Mouse (Mus musculus) v-Abl transformed pro-B cells (cell line): ENCODE data around the gene Crk.

Source experiments
- in situ Hi-C, 2 experiments: fragments of 400-800 bp; cut with MboI; formaldehyde crosslinking; loops; one replicate each; pipeline ENCODE4 v1.15.1; 2025; ENCODE audit not compliant: unreplicated experiment in 2 of 2

The Crk gene

DNA sequence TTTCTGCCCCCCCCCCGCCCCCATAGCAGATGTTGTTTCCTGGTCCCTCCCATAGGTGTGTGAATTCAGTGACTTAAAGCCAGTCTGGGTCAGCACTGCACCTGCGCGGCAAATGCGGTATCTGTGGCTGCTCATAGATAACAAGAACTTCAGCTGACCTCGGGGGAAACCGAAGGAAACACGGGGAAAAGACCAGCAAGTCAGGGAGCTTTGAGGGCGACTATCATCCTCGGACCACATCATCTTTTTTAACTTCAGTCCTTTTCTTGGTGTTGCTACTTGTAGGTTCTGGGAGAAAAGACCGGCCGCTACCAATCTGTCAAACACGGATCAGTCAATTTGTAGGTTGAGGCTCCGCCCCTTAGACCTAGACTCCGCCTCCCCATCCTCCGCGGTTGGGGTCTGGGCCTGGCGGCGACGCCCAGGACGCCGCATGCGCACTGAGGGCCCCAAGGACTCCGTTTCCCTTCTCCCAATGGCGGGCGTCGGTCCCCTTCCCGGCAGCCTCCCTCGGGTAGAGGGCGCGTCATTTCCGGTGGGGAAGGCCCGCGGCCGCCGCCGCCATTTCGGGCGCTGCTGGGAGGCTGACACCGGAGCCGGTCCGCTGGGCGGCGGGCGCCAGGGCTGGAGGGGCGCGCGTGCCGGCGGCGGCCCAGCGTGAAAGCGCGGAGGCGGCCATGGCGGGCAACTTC is at the start of gene Crk:
TSS of gene Crk (plus strand) at position 513 of the 692 bp plus-strand sequence.
- in situ Hi-C loops = no loop called here

GRCm38 (mm10) chr11:75630098-75630497 is 49.0 kb upstream of the Crk start:
- in situ Hi-C loops = loop anchor here (5.0 kb wide), 2 partner anchors 37 to 103 kb away; no protein-coding TSS in a partner anchor

- in situ Hi-C loops = loop anchor here (5.0 kb wide), 2 partner anchors 37 to 103 kb away; no protein-coding TSS in a partner anchor
Observed at GRCm38 (mm10) chr11:75630645-75631229, 48.3 kb upstream of the Crk start, which contains the start of gene Inpp5k. Inpp5k (plus strand) TSS chr11:75630988.

GRCm38 (mm10) chr11:75631561-75632225 is 47.4 kb upstream of the Crk start:
- in situ Hi-C loops = loop anchor here (5.0 kb wide), 2 partner anchors 36 to 104 kb away; no protein-coding TSS in a partner anchor

GRCm38 (mm10) chr11:75632921-75633320 is 46.1 kb upstream of the Crk start:
- in situ Hi-C loops = loop anchor here (5.0 kb wide), 2 partner anchors 34 to 106 kb away; no protein-coding TSS in a partner anchor

DNA sequence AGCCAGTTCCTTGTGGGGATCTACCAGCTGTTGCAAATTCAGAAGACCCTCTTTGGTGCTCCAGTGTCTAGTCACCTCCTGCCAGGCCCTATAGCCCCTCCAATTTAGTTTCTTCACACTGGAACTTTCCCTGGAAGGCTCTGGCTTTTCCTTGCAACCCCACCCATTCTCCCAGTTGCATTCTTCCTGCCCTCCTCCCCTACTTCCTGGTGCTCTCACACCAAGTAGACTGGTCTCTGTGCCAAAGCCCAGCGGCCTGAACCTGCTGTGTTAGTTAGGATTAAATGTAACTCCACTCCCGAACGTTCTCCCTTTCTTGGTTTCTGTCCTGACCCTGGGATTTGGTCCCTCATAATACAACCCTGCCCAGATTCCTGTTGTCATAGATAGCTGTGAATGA is 44.3 kb upstream of the Crk start:
- in situ Hi-C loops = loop anchor here (5.0 kb wide), 2 partner anchors 32 to 108 kb away; no protein-coding TSS in a partner anchor

GRCm38 (mm10) chr11:75635315-75635714 is 43.7 kb upstream of the Crk start:
- in situ Hi-C loops = no loop called here

- in situ Hi-C loops = no loop called here
Observed at GRCm38 (mm10) chr11:75643323-75643722, 35.7 kb upstream of the Crk start.

- in situ Hi-C loops = no loop called here
Observed at GRCm38 (mm10) chr11:75644684-75645083, 34.4 kb upstream of the Crk start.

DNA sequence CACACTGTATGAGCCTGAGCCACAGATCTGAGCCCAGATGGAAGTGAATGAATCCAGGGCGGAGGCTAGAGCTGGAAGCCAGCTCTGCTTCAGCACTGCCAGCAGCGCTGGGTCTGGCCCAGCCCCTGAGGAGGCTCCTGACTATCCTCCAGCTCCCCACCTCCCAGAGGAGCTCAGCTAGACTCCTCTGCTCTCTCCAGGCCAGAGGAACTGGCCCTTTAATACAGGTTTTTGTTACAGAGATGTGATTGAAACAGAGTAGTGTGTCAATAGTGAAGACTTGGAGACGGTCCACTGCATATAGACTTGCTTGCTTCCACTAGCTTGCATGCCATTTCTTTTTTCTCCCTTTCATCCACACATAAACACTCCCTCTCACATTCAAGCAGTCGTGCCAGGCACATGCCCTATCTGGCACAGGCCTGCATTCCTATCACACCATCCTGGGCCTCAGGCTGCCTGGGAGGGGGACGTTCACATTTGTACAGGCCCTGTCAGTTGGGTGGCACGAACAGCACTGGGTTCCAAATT is 31.3 kb upstream of the Crk start:
- in situ Hi-C loops = no loop called here

DNA sequence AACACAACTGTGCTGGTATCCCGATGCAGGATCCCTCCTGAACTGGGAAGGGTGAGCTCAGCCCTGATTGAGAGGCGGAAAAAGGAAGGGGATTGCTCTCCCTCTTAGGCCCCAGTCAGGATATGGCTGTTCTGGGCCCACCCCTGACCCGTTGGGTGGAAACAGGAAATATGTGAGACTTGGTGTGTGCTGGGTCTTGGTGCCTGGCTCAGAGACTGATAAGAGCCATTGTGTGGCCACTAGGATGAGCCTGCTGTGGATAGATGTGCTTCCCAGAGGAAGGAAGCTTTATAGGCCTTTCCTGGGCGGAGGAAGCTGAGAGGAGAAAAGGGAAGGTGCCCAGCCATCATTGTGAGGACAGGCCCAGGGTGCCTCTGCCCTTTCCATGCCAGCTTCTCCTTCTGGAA is 29.9 kb upstream of the Crk start:
- in situ Hi-C loops = no loop called here

DNA sequence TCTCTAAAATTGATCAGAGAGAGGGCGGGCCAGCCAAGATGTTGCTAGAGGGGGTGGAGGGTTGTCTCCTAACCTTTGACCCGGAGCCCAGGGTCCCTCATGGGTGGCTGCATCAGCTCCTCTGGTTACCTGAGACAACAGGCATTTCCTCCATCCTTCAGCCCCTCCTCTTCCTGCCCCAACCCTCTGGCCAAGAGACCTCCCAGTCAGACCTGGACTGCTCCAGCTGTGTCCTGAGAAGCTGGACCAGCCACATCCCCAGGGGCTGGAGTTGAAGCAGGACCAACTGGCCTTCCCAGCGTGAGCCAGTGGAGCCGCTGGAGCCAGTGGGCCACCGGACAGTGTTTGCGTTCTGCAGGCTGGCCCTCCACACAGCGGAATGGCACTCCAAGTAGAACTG is 28.7 kb upstream of the Crk start, which contains the start of gene Myo1c:
TSS of gene Myo1c (plus strand) at position 194 of the 400 bp plus-strand sequence.
- in situ Hi-C loops = loop anchor here in 1 of 2 experiments (10.0 kb wide), 1 partner anchor 116 kb away; the partner anchor contains the start of gene Slc43a2

GRCm38 (mm10) chr11:75650958-75651425 is 28.1 kb upstream of the Crk start:
- in situ Hi-C loops = loop anchor here in 1 of 2 experiments (10.0 kb wide), 1 partner anchor 116 kb away; the partner anchor contains the start of gene Slc43a2

DNA sequence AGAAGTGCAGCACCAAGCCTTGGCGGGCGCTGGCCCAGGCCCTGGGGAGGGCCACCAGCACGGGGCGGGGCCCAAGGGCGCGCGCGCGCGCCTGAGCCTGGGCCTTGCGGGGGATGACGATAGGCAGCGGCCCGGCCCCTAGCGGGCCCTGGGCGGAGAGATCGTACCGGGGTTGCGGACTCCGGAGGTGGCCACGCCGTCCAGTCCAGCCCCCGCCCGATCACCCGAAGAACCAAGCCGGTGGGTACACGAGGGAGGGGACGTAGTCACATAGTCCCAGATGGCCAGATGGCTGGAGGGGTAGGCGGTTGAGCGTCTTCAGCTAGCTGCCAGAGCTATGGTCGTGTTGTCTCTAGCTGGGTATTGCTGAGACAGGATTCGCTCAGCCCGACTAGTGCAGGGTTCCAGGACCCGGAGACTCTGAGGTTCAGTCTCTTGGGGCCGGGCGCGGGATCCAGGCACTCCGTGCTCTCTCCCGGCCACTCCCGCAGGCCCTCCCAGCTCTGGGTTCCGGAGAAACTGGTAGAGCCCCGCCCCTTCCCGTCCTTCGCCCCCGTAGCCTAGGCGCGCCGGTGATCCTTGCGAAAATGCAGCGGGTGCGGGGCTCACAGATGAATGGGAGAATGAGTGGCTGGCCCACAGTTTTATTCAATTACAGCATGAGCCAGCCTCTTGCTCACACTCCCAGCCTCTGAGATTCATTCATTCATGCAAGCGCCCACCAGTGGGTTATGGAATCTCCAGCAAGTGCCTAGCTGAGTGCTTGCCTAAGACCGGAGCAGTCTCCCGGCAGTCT is 27.4 kb upstream of the Crk start:
- in situ Hi-C loops = loop anchor here in 1 of 2 experiments (10.0 kb wide), 1 partner anchor 117 kb away; the partner anchor contains the start of gene Slc43a2

GRCm38 (mm10) chr11:75652222-75652941 is 26.7 kb upstream of the Crk start:
- in situ Hi-C loops = loop anchor here in 1 of 2 experiments (10.0 kb wide), 1 partner anchor 118 kb away; the partner anchor contains the start of gene Slc43a2

DNA sequence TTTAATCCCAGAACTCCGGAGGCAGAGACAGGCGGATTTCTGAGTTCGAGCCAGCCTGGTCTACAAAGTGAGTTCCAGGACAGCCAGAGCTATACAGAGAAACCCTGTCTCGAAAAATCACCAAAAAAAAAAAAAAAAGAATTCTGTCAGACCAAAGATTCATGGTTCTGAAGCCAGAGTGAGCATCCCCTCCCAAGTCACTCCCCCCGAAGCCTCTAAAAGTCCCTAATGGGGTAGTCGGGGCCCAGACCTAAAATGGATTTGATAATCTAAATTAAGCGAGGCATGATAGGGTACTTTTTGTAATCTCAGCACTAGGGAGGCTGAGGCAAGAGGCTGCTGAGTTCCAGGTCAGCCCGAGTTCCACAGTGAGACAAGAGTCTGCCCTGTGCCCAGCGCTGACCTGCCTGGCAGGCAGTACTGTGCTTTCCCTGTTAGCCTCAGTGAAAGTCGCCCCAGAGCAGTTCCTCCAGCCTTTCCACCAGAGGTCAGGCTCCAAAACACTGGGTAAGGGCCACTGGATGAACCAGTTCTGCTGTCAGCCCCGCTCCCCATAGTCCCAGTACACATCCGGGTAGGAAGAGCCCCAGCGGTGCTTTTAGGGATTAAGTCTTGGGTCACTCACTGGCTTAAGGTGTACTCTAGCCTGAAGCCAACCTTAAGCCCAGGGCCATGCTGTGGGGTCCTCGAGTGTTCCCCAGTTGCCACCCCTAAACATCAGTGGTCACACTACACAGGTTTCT is 25.9 kb upstream of the Crk start:
- in situ Hi-C loops = loop anchor here in 1 of 2 experiments (10.0 kb wide), 1 partner anchor 118 kb away; the partner anchor contains the start of gene Slc43a2

DNA sequence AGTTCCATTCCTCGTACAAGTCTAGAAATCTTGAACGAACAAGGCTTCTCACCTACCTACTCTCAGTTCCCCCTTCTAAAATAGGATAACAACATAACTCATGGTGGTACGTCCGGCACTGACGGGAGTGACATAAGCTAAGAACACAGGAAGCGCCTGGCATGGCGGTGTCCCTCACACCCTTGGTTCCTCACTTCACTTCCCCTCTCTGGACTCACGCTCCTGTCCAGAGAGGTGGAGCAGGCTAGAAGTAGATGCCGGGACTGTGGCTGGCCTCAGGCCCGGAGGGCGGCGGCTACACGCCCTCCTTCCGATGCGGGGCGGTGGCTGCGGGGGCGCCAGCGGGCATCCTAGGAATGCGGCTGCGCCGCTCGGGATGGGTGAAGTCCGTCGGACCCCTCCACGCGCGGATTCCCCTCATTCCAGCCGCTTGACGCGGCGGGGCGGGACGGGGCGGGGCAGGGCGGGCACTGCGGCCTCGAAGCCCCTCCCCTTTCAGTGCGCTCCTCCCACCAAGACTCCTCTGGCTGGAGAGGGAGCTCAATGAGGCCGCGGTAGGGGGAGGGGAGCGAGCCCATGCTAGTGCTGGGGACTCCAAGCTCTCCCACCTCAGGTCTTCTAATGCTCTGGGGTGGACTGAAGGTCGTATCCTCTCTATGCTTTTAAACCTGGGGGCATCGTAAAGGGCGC is 25.1 kb upstream of the Crk start:
- in situ Hi-C loops = loop anchor here in 1 of 2 experiments (10.0 kb wide), 1 partner anchor 119 kb away; the partner anchor contains the start of gene Slc43a2
